8 mouse cellular contexts compared by ENCODE assay signal in genomic region chr12:84316006-84316405, GRCm38 (mm10). TPM values are rescaled to one million over a fixed set of nuclear protein-coding genes. Genes with fewer than 3 reads are reported as not detected.
A peak's percentile ranks its signal among the peaks of the same experiment; 100 is the strongest.
DNase-seq lines count a peak whose midpoint lies in the region; ATAC-seq and TF ChIP-seq lines count a peak whose summit lies in the region.

No protein-coding gene starts in this region.

- no peak for ATAC-seq in embryonic facial prominence, embryonic 13.5 days (ENCODE audit: insufficient number of reproducible peaks, insufficient read depth, low FRiP score, low TSS enrichment, low read depth)
- ATAC-seq in intestine, embryonic 14.5 days (replicated peaks; ENCODE audit: low FRiP score, low TSS enrichment, low read depth): no peak
- no peak for ATAC-seq in midbrain, postnatal 0 days (ENCODE audit: low FRiP score)

- H3K4me3 ChIP-seq in heart, embryonic 10.5 days: peak overlapping the region; percentile 96
- H3K4me3 ChIP-seq in embryonic facial prominence, embryonic 13.5 days: peak overlapping the region; percentile 99
- H3K4me3 ChIP-seq in intestine, embryonic 14.5 days (ENCODE audit: low read depth, low read length): peak overlapping the region; percentile 78
- peak overlapping the region; percentile 99 for H3K4me3 ChIP-seq in midbrain, postnatal 0 days (ENCODE audit: low read depth, low read length)

- DNase-seq in heart, embryonic 10.5 days (ENCODE audit: low spot score): no peak
- no peak for DNase-seq in heart, postnatal 4 days
- DNase-seq in intestine, embryonic 14.5 days (ENCODE audit: low spot score): no peak
- no peak for DNase-seq in midbrain, postnatal 0 days (ENCODE audit: low spot score)
- no peak for DNase-seq in urinary bladder, adult 18-20 months (ENCODE audit: low spot score in 2 of 2)
- DNase-seq in thymus, adult 18-20 months: no peak
- DNase-seq in gastrocnemius, postnatal 36 days: no peak

- TF ChIP-seq CTCF in midbrain, postnatal 0 days (IDR thresholded peaks at IDR 0.05): no peak

- peak overlapping the region; percentile 89 for H3K4me2 ChIP-seq in embryonic facial prominence, embryonic 13.5 days
- peak overlapping the region; percentile 84 for H3K4me2 ChIP-seq in intestine, embryonic 14.5 days (ENCODE audit: low read length)
- H3K4me2 ChIP-seq in midbrain, postnatal 0 days (ENCODE audit: low read depth, low read length, poor library complexity, severe bottlenecking): peak overlapping the region; percentile 89

- H3K27ac ChIP-seq in heart, embryonic 10.5 days: peak overlapping the region; percentile 98
- H3K27ac ChIP-seq in embryonic facial prominence, embryonic 13.5 days: peak overlapping the region; percentile 98; the same call in 1 of the 2 replicates
- peak overlapping the region; percentile 96 for H3K27ac ChIP-seq in intestine, embryonic 14.5 days (ENCODE audit: low read depth)
- peak overlapping the region; percentile 86 for H3K27ac ChIP-seq in midbrain, postnatal 0 days (ENCODE audit: low read depth, low read length)

- 37% methylated on average over 7 of the region's 7 CpGs for WGBS in heart, embryonic 10.5 days
- WGBS in embryonic facial prominence, embryonic 13.5 days: 37% methylated on average over 7 of the region's 7 CpGs
- WGBS in intestine, embryonic 14.5 days: 37% methylated on average over 7 of the region's 7 CpGs
- WGBS in midbrain, postnatal 0 days: 44% methylated on average over 7 of the region's 7 CpGs

- peaks cover 11% of the 10 kb centered on the region for H3K4me1 ChIP-seq in heart, embryonic 10.5 days
- peaks cover 23% of the 10 kb centered on the region for H3K4me1 ChIP-seq in embryonic facial prominence, embryonic 13.5 days
- peaks cover 17% of the 10 kb centered on the region for H3K4me1 ChIP-seq in intestine, embryonic 14.5 days (replicated peaks; ENCODE audit: control insufficient read depth, insufficient read depth, low read length)
- H3K4me1 ChIP-seq in midbrain, postnatal 0 days (ENCODE audit: insufficient read depth, low read length): peaks cover 4% of the 10 kb centered on the region

- intact Hi-C loops in gastrocnemius, postnatal 36 days (cut with DNase I): no loop called here

- H3K27me3 ChIP-seq in heart, embryonic 10.5 days (ENCODE audit: insufficient read depth, poor library complexity, severe bottlenecking): no peaks in the 10 kb centered on the region
- no peaks in the 10 kb centered on the region for H3K27me3 ChIP-seq in embryonic facial prominence, embryonic 13.5 days
- no peaks in the 10 kb centered on the region for H3K27me3 ChIP-seq in intestine, embryonic 14.5 days (replicated peaks; ENCODE audit: control insufficient read depth, insufficient read depth, low read length)
- no peaks in the 10 kb centered on the region for H3K27me3 ChIP-seq in midbrain, postnatal 0 days (ENCODE audit: insufficient read depth, low read length)

- peak overlapping the region; percentile 98 for H3K9ac ChIP-seq in embryonic facial prominence, embryonic 13.5 days
- H3K9ac ChIP-seq in intestine, embryonic 14.5 days (ENCODE audit: low read length): peak overlapping the region; percentile 88
- peak overlapping the region; percentile 92; the same call in 1 of the 2 replicates for H3K9ac ChIP-seq in midbrain, postnatal 0 days (replicated peaks; ENCODE audit: low read length, poor library complexity, severe bottlenecking)

- H3K36me3 ChIP-seq in heart, embryonic 10.5 days: peaks cover 16% of the 10 kb centered on the region; the same call in 1 of the 2 replicates
- no peaks in the 10 kb centered on the region for H3K36me3 ChIP-seq in embryonic facial prominence, embryonic 13.5 days
- 0 out of 2 replicates have a peak, but pooled peaks cover 4% of the 10 kb centered on the region for H3K36me3 ChIP-seq in intestine, embryonic 14.5 days (ENCODE audit: control insufficient read depth, insufficient read depth, low read length)
- H3K36me3 ChIP-seq in midbrain, postnatal 0 days (ENCODE audit: insufficient read depth, low read length): no peaks in the 10 kb centered on the region

- H3K9me3 ChIP-seq in heart, embryonic 10.5 days: no peaks in the 10 kb centered on the region
- H3K9me3 ChIP-seq in embryonic facial prominence, embryonic 13.5 days: no peaks in the 10 kb centered on the region
- H3K9me3 ChIP-seq in intestine, embryonic 14.5 days (ENCODE audit: control insufficient read depth, low read length): no peaks in the 10 kb centered on the region
- no peaks in the 10 kb centered on the region for H3K9me3 ChIP-seq in midbrain, postnatal 0 days (ENCODE audit: low read length)

RNA-seq across cellular contexts. Expression of gene Zfp410, which starts 0.6 kb away (rescaled TPM):
- polyA plus RNA-seq in heart, embryonic 10.5 days (2016; fragmentation: Nextera tagmentation; extraction: Ambion mirVana): 67.0 and 77.1 TPM in 2 replicates
- 10 to 100 TPM; 37.3 to 38.1 TPM for total RNA-seq in heart, postnatal 4 days (2021)
- polyA plus RNA-seq in embryonic facial prominence, embryonic 13.5 days (2015; fragmentation: Nextera tagmentation; extraction: Ambion mirVana): 83.7 and 93.8 TPM in 2 replicates
- polyA plus RNA-seq in intestine, embryonic 14.5 days (2014; fragmentation: Nextera tagmentation; extraction: Ambion mirVana): 66.0 and 79.7 TPM in 2 replicates
- 55.9 and 60.4 TPM in 2 replicates for total RNA-seq in midbrain, postnatal 0 days (2014; rRNA removed)
- polyA plus RNA-seq in midbrain, postnatal 0 days (2015; fragmentation: Nextera tagmentation; extraction: Ambion mirVana): 44.7 and 48.5 TPM in 2 replicates
- total RNA-seq in gastrocnemius, postnatal 36 days (2021): 10 to 100 TPM; 16.5 to 18.2 TPM

RNA-seq across cellular contexts. Expression of gene Ptgr2, which starts 31.0 kb away (rescaled TPM):
- polyA plus RNA-seq in heart, embryonic 10.5 days (2016; fragmentation: Nextera tagmentation; extraction: Ambion mirVana): 52.7 and 79.6 TPM in 2 replicates
- 100 to 1,000 TPM; 127 to 132 TPM for total RNA-seq in heart, postnatal 4 days (2021)
- polyA plus RNA-seq in embryonic facial prominence, embryonic 13.5 days (2015; fragmentation: Nextera tagmentation; extraction: Ambion mirVana): 12.7 and 12.8 TPM in 2 replicates
- polyA plus RNA-seq in intestine, embryonic 14.5 days (2014; fragmentation: Nextera tagmentation; extraction: Ambion mirVana): 26.1 and 30.4 TPM in 2 replicates
- 13.6 and 16.5 TPM in 2 replicates for total RNA-seq in midbrain, postnatal 0 days (2014; rRNA removed)
- 18.8 and 19.6 TPM in 2 replicates for polyA plus RNA-seq in midbrain, postnatal 0 days (2015; fragmentation: Nextera tagmentation; extraction: Ambion mirVana)
- 10 to 100 TPM; 61.1 to 67.9 TPM for total RNA-seq in gastrocnemius, postnatal 36 days (2021)

RNA-seq across cellular contexts. Expression of gene Coq6, which starts 45.5 kb away (rescaled TPM):
- polyA plus RNA-seq in heart, embryonic 10.5 days (2016; fragmentation: Nextera tagmentation; extraction: Ambion mirVana): 53.7 and 74.2 TPM in 2 replicates
- total RNA-seq in heart, postnatal 4 days (2021): 10 to 100 TPM; 91.6 to 94.9 TPM
- polyA plus RNA-seq in embryonic facial prominence, embryonic 13.5 days (2015; fragmentation: Nextera tagmentation; extraction: Ambion mirVana): 43.3 and 45.1 TPM in 2 replicates
- polyA plus RNA-seq in intestine, embryonic 14.5 days (2014; fragmentation: Nextera tagmentation; extraction: Ambion mirVana): 50.7 and 52.2 TPM in 2 replicates
- total RNA-seq in midbrain, postnatal 0 days (2014; rRNA removed): 56.6 and 60.9 TPM in 2 replicates
- polyA plus RNA-seq in midbrain, postnatal 0 days (2015; fragmentation: Nextera tagmentation; extraction: Ambion mirVana): 40.6 and 41.6 TPM in 2 replicates
- 10 to 100 TPM; 24.8 to 25.0 TPM for total RNA-seq in gastrocnemius, postnatal 36 days (2021)

RNA-seq across cellular contexts. Expression of gene Fam161b, which starts 45.6 kb away (rescaled TPM):
- 4.4 and 4.7 TPM in 2 replicates for polyA plus RNA-seq in heart, embryonic 10.5 days (2016; fragmentation: Nextera tagmentation; extraction: Ambion mirVana)
- total RNA-seq in heart, postnatal 4 days (2021): 1 to 10 TPM; 4.0 to 4.3 TPM
- polyA plus RNA-seq in embryonic facial prominence, embryonic 13.5 days (2015; fragmentation: Nextera tagmentation; extraction: Ambion mirVana): 4.2 and 5.5 TPM in 2 replicates
- polyA plus RNA-seq in intestine, embryonic 14.5 days (2014; fragmentation: Nextera tagmentation; extraction: Ambion mirVana): 2.5 and 2.6 TPM in 2 replicates
- total RNA-seq in midbrain, postnatal 0 days (2014; rRNA removed): 10.4 and 12.5 TPM in 2 replicates
- 11.4 and 14.1 TPM in 2 replicates for polyA plus RNA-seq in midbrain, postnatal 0 days (2015; fragmentation: Nextera tagmentation; extraction: Ambion mirVana)
- 1 to 10 TPM in 1 of 2 experiments, under 1 TPM in 1; 0.54 to 1.1 TPM for total RNA-seq in gastrocnemius, postnatal 36 days (2021)
